Mouse (Mus musculus): Measurements from ENCODE around the gene Tex19.1. TPM values are rescaled to one million over a fixed set of nuclear protein-coding genes. Genes with fewer than 3 reads are reported as not detected.

The Tex19.1 gene
- 4.7 TPM for polyA plus RNA-seq (2014; fragmentation: Illumina TruSeq; extraction: RNeasy Lipid Tissue Mini Kit (QIAGEN cat#74804); ENCODE audit: low read depth, low replicate concordance)

GRCm38 (mm10) chr11:121145865-121146264, at the start of gene Tex19.1:
Gene Tex19.1, plus strand, starts transcription at chr11:121146143.

GRCm38 (mm10) chr11:121118577-121118976, 27.4 kb upstream of the Tex19.1 start, which contains the start of gene Tex19.2:
Gene Tex19.2, minus strand, starts transcription at chr11:121118677.

GRCm38 (mm10) chr11:121159971-121160370, 14.0 kb downstream of the Tex19.1 start, which contains the start of gene Uts2r:
Gene Uts2r, plus strand, starts transcription at chr11:121160271.

Other genes starting within 250 kb of the Tex19.1 start
- 8.3 TPM for gene Ccdc57, start 213.3 kb upstream of the Tex19.1 start, polyA plus RNA-seq (2014; fragmentation: Illumina TruSeq; extraction: RNeasy Lipid Tissue Mini Kit (QIAGEN cat#74804); ENCODE audit: low read depth, low replicate concordance)
- 0.07 TPM for gene Slc16a3, start 197.7 kb upstream of the Tex19.1 start, polyA plus RNA-seq (2014; fragmentation: Illumina TruSeq; extraction: RNeasy Lipid Tissue Mini Kit (QIAGEN cat#74804); ENCODE audit: low read depth, low replicate concordance)
- gene Csnk1d, start 154.8 kb upstream of the Tex19.1 start, polyA plus RNA-seq (2014; fragmentation: Illumina TruSeq; extraction: RNeasy Lipid Tissue Mini Kit (QIAGEN cat#74804); ENCODE audit: low read depth, low replicate concordance): 173 TPM
- gene Cd7, start 106.7 kb upstream of the Tex19.1 start, polyA plus RNA-seq (2014; fragmentation: Illumina TruSeq; extraction: RNeasy Lipid Tissue Mini Kit (QIAGEN cat#74804); ENCODE audit: low read depth, low replicate concordance): not detected
- not detected for gene Sectm1b, start 82.6 kb upstream of the Tex19.1 start, polyA plus RNA-seq (2014; fragmentation: Illumina TruSeq; extraction: RNeasy Lipid Tissue Mini Kit (QIAGEN cat#74804); ENCODE audit: low read depth, low replicate concordance)
- 1.6 TPM for gene Sectm1a, start 64.9 kb upstream of the Tex19.1 start, polyA plus RNA-seq (2014; fragmentation: Illumina TruSeq; extraction: RNeasy Lipid Tissue Mini Kit (QIAGEN cat#74804); ENCODE audit: low read depth, low replicate concordance)
- 1.3 TPM for gene Tex19.2, start 27.5 kb upstream of the Tex19.1 start, polyA plus RNA-seq (2014; fragmentation: Illumina TruSeq; extraction: RNeasy Lipid Tissue Mini Kit (QIAGEN cat#74804); ENCODE audit: low read depth, low replicate concordance)
- not detected for gene Uts2r, start 14.1 kb downstream of the Tex19.1 start, polyA plus RNA-seq (2014; fragmentation: Illumina TruSeq; extraction: RNeasy Lipid Tissue Mini Kit (QIAGEN cat#74804); ENCODE audit: low read depth, low replicate concordance)
- gene Hexdc, start 58.3 kb downstream of the Tex19.1 start, polyA plus RNA-seq (2014; fragmentation: Illumina TruSeq; extraction: RNeasy Lipid Tissue Mini Kit (QIAGEN cat#74804); ENCODE audit: low read depth, low replicate concordance): 1.7 TPM
- 0.42 TPM for gene Ogfod3, start 58.6 kb downstream of the Tex19.1 start, polyA plus RNA-seq (2014; fragmentation: Illumina TruSeq; extraction: RNeasy Lipid Tissue Mini Kit (QIAGEN cat#74804); ENCODE audit: low read depth, low replicate concordance)
- 3.6 TPM for gene Cybc1, start 83.2 kb downstream of the Tex19.1 start, polyA plus RNA-seq (2014; fragmentation: Illumina TruSeq; extraction: RNeasy Lipid Tissue Mini Kit (QIAGEN cat#74804); ENCODE audit: low read depth, low replicate concordance)
- 3.0 TPM for gene Narf, start 91.1 kb downstream of the Tex19.1 start, polyA plus RNA-seq (2014; fragmentation: Illumina TruSeq; extraction: RNeasy Lipid Tissue Mini Kit (QIAGEN cat#74804); ENCODE audit: low read depth, low replicate concordance)
- 24.6 TPM for gene Foxk2, start 113.8 kb downstream of the Tex19.1 start, polyA plus RNA-seq (2014; fragmentation: Illumina TruSeq; extraction: RNeasy Lipid Tissue Mini Kit (QIAGEN cat#74804); ENCODE audit: low read depth, low replicate concordance)
- 34.6 TPM for gene Wdr45b, start 208.3 kb downstream of the Tex19.1 start, polyA plus RNA-seq (2014; fragmentation: Illumina TruSeq; extraction: RNeasy Lipid Tissue Mini Kit (QIAGEN cat#74804); ENCODE audit: low read depth, low replicate concordance)
- gene Rab40b, start 242.1 kb downstream of the Tex19.1 start, polyA plus RNA-seq (2014; fragmentation: Illumina TruSeq; extraction: RNeasy Lipid Tissue Mini Kit (QIAGEN cat#74804); ENCODE audit: low read depth, low replicate concordance): 0.64 TPM

All from testis, adult 10 weeks (tissue).